Mouse (Mus musculus) bone marrow macrophage, adult 2 months (primary cell): ENCODE results near the gene B230217C12Rik. TPM values are rescaled to one million over a fixed set of nuclear protein-coding genes. Genes with fewer than 3 reads are reported as not detected.

ENCODE experiments used
- H3K27ac ChIP-seq: 2 replicates; pipeline ENCODE4 v1.5.1; 2012; ENCODE audit warnings: low read depth, low read length; ENCODE audit not compliant: insufficient read depth
- H3K4me1 ChIP-seq: 2 replicates; pipeline ENCODE4 v1.6.1; 2012; ENCODE audit warnings: low read length; ENCODE audit not compliant: control insufficient read depth, insufficient read depth
- H3K4me3 ChIP-seq: 2 replicates; pipeline ENCODE4 v1.5.1; 2012; ENCODE audit warnings: mild to moderate bottlenecking, low read length, moderate library complexity; ENCODE audit not compliant: insufficient read depth
- CTCF ChIP-seq: IDR thresholded peaks from 2 replicates; pipeline ENCODE4 v1.5.1; 2012; ENCODE audit warnings: low read depth, mild to moderate bottlenecking, low read length, moderate library complexity
- POLR2A ChIP-seq: IDR thresholded peaks from 2 replicates; pipeline ENCODE4 v1.6.1; 2012; ENCODE audit warnings: mild to moderate bottlenecking, low read depth, low read length, borderline replicate concordance
- polyA plus RNA-seq: library from polyadenylated mRNA; stranded (reverse); fragments of >200 nt; gene quantifications from 2 replicates; pipeline ENCODE4 v1.2.4, GENCODE M21; 2012; ENCODE audit not compliant: missing spikeins, insufficient read depth, insufficient read length

Gene B230217C12Rik
- polyA plus RNA-seq, 1 experiment: 1.8 TPM

DNA sequence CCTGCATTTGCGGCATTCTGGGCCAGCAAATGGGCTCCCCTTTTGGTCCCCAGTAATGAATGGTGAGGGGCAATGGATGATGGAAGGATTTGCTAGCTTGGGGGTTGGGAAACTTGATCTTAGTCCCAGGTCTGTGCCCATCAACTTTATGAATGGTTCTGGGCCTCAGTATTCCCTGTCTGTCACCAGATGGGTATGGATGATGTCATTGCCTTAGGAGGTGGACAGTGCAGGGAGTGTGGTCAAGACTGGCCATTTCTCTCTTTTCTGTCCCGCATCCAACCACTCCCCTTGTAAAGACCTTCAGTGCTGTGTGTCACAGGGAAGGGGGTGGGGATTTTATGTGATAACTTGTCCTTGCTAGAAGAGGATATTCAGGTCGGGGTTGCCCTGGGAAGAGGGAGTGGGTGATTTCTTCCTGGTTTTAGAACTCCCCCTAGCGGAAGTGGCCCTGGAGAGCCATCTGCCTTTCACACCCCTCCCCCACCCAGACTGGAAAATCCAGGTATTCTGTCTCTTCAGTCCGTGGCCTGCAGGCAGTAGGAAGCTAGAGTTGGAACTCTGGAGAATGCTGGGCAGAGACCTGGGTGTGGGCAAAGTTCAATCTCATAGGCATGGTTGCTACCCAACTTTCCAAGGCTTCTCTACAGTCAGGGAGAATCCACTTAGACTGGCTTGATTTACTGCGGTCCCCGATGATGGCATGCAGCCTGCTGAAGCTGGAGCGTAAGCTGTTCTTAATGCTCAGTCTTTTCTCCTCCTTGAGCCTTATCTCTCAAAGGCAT is 39.0 kb upstream of the B230217C12Rik start:
- Histone ChIP-seq H3K4me1 (peaks cover 43% of the 10 kb centered on the region), H3K27ac (peak overlapping the region; percentile 91), H3K4me3 (peak overlapping the region; percentile 93)
- TF ChIP-seq POLR2A: no peak
- peak; percentile 40 for TF ChIP-seq CTCF

DNA sequence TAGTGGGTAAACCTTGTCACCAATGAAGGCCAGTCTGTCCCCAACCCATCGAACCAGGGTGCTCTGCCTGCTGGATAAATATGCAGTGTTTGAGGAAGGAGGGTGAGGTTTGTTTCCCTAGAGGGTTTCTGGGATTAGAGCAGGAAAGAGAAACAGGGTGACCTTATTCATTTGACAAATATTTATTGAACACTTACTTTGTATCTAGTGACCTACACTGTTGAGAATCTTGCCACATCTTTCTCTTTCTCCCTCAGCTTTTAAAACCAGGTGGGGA is 38.4 kb upstream of the B230217C12Rik start:
- H3K27ac ChIP-seq: 0 out of 2 replicates have a peak overlapping the region, but pooled peaks have one; percentile 12
- peaks cover 45% of the 10 kb centered on the region for H3K4me1 ChIP-seq
- H3K4me3 ChIP-seq: peak overlapping the region; percentile 93; the same call in 1 of the 2 replicates
- TF ChIP-seq CTCF (no peak), POLR2A (no peak)

DNA sequence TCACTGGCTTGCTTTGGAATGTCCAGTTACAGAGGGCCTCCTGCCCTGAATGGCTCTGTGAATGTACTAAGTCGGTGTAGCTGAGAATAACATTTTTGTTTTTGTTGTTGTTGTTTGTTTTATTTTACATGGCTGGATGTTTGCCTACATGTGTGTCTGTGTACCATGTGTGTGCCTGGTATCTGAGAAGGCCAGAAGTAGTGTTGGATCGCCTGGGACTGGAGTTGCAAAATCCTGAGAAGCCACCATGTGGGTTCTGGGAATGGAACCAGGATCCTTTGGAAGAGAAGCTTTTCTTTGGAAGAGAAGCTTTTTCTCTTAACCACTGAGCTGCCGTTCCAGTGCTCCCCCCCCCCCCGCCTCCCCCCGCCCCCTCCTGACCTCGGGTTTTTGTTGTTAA is 38.1 kb upstream of the B230217C12Rik start:
- Histone ChIP-seq H3K4me3 (no peak overlapping the region), H3K27ac (0 out of 2 replicates have a peak overlapping the region, but pooled peaks have one; percentile 12), H3K4me1 (peaks cover 46% of the 10 kb centered on the region)
- TF ChIP-seq CTCF: no peak

DNA sequence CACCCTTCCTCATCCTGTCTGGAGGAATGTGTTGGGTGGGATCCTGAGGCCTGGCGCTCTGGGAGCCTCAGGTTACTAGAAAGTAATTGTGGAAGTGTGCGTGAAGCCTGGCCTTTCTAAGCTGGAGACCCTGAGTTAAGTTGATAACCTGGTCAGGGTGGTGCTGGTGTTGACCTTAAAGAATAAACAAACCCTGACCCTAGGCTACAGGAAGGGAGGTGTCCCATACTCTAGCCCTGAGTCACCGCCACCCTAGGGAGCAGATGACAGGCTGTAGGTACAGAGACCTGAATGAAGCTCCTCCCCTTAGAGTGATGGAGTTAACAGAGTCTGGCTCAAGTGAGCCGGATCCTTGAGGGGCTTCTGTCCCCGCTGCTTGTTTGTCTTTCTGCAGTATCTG is 36.7 kb upstream of the B230217C12Rik start:
- H3K4me3 ChIP-seq: no peak overlapping the region
- H3K4me1 ChIP-seq: peaks cover 59% of the 10 kb centered on the region
- no peak overlapping the region for H3K27ac ChIP-seq
- no peak for TF ChIP-seq POLR2A
- no peak for TF ChIP-seq CTCF

DNA sequence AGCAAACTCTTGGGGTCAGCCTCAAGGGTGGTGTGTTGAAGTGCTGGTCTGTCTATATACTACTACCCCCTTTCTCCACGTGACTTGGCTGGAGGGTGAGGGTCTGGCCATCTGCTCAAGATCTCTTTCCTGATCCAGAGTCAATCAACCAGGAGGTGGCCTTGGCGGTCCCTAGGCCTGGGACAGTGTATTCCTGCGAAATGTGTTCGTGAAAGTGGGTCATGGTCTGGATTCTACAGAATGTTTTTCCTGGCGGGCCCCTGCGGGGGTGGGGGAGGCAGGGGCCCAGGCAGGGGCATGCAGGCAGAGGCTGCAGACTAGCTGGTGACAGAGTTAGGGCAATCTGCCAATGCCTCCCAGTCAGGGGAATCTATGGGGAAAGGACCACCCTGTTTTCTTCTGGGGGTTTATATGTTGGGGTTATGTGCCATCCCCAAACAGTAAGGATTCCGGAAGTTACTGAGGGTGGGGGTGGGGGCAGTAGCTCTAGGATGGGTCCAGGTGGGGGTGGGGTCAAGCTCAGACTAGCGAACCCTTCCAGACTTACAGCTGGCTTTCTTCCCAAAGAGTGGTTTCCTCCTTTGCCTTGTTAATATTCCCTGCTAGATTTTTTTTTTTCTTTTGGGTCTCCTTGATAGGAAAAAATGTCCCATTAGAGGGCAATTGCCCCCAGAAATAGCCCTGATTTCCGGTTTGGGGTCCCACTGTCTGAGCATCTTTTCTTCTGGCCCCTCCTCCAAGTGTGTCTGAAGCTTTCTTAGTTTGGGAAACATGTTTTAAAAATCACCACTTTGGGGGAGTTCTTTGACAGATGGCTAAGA is 35.5 kb upstream of the B230217C12Rik start:
- TF ChIP-seq POLR2A (no peak), CTCF (no peak)
- no peak overlapping the region for H3K27ac ChIP-seq
- H3K4me3 ChIP-seq: no peak overlapping the region
- peaks cover 71% of the 10 kb centered on the region for H3K4me1 ChIP-seq

DNA sequence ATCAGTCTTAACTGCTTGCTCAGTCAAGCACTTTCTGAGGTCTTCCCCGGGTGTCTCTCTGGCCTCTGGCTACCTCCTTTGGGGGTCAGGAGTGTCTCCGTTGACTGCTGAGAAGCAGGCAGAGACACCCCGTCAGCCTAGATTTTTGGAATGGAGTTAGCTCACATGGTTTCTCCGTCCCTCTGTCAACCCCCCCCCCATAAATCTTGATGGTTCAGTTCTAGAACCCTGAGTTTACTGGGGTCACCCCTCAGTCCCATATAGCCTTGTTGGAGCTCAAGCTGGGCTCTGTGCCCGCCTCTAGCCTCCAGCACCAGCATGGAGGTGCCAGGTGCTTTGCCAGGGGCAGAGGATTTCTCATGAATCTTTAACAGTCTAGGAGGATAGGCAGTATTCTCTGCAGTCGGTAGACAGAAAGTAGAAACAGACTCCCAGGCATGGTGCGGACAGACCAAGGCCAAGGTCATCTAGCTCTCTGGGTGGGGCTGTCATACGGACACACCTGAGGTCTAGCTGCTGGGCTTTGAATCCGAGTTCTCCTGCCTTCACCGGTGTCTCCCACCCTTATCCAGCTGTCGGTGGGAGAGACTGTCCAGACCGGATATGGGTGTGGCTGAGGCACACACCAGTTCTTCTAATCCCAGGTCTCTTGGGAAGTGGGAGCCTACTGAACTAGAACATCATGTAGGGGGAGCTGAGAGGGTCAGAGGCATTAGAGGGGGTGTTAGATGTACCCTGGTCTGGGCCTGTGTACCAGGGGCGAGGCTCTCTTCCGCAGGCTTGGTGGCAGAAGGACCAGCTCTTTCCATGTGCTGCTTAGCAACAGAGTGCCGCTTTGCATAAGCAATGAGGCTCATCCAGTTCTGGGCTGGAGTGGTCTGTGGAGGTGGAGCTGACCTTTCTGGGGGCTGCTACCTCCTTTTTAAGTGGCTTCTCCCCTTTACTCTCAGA is 34.6 kb upstream of the B230217C12Rik start:
- H3K4me3 ChIP-seq: no peak overlapping the region
- H3K27ac ChIP-seq: no peak overlapping the region
- TF ChIP-seq POLR2A (no peak), CTCF (no peak)
- peaks cover 76% of the 10 kb centered on the region for H3K4me1 ChIP-seq

DNA sequence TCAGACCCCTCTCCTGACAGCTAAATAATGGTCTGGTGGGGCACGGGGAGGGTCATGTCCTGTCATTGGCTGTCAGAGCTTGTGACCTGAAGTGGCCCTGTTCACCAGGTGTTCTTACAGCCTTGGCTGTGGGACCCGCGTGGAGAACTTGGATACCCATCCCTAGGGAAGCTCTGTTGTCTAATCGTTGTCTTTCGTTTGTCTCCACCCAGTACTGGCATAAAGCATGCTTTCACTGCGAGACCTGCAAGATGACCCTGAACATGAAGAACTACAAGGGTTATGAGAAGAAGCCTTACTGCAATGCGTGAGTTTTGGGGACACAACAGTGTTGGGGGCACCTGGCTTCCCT is 34.0 kb upstream of the B230217C12Rik start:
- H3K4me3 ChIP-seq: no peak overlapping the region
- peaks cover 70% of the 10 kb centered on the region for H3K4me1 ChIP-seq
- TF ChIP-seq POLR2A (no peak), CTCF (no peak)
- H3K27ac ChIP-seq: no peak overlapping the region

DNA sequence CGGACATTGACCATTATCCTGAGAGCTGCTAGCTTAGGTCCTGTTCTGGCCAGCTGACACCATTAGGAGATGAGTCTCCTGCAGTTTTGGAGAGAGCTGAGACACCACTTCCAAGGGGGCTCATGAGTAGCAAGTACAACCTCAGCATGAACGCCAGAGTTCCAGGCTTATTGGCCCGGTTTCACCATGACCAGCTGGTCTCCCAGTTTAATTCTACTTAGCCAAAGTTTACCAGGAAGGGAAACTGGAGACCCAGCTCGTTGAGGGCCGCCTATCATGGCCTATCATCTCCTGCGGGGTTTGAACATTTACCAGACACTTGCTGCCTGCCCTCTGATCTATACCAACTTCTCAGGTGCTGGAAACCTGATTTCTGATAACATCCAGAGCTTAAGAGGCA is 33.0 kb upstream of the B230217C12Rik start:
- H3K4me1 ChIP-seq: peaks cover 61% of the 10 kb centered on the region

DNA sequence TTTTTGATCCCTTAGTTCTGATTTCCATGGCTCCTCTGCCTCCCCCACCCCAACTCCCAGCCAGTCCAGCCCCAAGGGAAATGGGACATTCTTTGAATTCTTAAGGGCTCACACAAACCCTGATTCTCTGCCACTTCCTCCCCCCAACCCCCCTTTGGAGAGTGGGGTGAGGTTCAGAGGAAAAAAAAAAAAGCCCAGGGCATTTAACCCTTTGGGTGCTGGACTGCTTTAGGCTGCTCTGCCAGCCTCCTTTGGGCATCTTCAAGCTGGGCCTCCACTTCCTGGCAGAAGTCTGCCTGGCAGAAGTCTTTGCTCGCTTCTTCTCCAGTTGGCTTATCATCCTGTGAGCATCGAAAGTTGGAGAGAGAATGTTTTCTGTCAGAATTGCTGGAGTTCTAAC is 32.5 kb upstream of the B230217C12Rik start:
- TF ChIP-seq POLR2A (no peak), CTCF (no peak)
- Histone ChIP-seq H3K27ac (no peak overlapping the region), H3K4me3 (no peak overlapping the region), H3K4me1 (peaks cover 61% of the 10 kb centered on the region)

More for the DNA sequence above, 33.0 kb upstream of the B230217C12Rik start:
- Histone ChIP-seq H3K27ac (no peak overlapping the region), H3K4me3 (no peak overlapping the region)
- no peak for TF ChIP-seq CTCF
- TF ChIP-seq POLR2A: no peak
